Mouse (Mus musculus): ENCODE data around the gene Bud31.

DNA sequence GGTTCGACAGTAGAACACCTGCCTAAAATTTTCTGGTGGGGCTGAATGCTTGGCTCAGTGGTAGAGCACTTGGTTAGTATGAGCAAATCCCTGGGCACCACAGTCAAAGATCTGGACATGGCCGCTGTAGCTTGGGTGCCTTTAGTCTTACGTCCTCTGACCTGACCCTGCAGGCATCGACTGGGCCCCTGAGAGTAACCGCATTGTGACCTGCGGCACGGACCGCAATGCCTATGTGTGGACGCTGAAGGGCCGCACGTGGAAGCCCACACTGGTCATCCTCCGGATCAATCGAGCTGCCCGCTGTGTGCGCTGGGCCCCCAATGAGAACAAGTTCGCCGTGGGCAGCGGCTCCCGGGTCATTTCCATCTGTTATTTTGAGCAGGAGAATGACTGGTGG is 16.8 kb upstream of the Bud31 start:
- TF ChIP-seq POLR2A (IDR thresholded peaks at IDR 0.05; ENCODE audit: low read depth, low read length), result no peak
- no peak for TF ChIP-seq CTCF (IDR thresholded peaks at IDR 0.05; ENCODE audit: extremely low read depth, insufficient read length, insufficient replicate concordance, low read depth, low read length)

Measured in small intestine, adult 2 months (tissue).